Comparison of ENCODE assay signal across 8 mouse cellular contexts in genomic region chr19:53557267-53557936, GRCm38 (mm10). TPM values are rescaled to one million over a fixed set of nuclear protein-coding genes. Genes with fewer than 3 reads are reported as not detected.
DNase-seq lines count a peak whose midpoint lies in the region; ATAC-seq lines count a peak whose summit lies in the region.

No protein-coding gene starts in this region.

- H3K9ac ChIP-seq in embryonic facial prominence, embryonic 12.5 days, result no peak overlapping the region
- no peak overlapping the region for H3K9ac ChIP-seq in intestine, embryonic 14.5 days (ENCODE audit: low read length)

- no peak for ATAC-seq in embryonic facial prominence, embryonic 12.5 days (ENCODE audit: insufficient number of reproducible peaks, insufficient read depth, low FRiP score, low TSS enrichment)
- ATAC-seq in intestine, embryonic 14.5 days (replicated peaks; ENCODE audit: low FRiP score, low TSS enrichment, low read depth), result no peak
- peak; percentile 70 for ATAC-seq in megakaryocyte progenitor cell, adult 5-6 weeks (replicated peaks; ENCODE audit: poor library complexity)

- peaks cover 8% of the 10 kb centered on the region; the same call in 1 of the 2 replicates for H3K4me1 ChIP-seq in embryonic facial prominence, embryonic 12.5 days
- H3K4me1 ChIP-seq in intestine, embryonic 14.5 days (replicated peaks; ENCODE audit: control insufficient read depth, insufficient read depth, low read length), result peaks cover 6% of the 10 kb centered on the region

- no peaks in the 10 kb centered on the region for H3K36me3 ChIP-seq in embryonic facial prominence, embryonic 12.5 days
- no peaks in the 10 kb centered on the region for H3K36me3 ChIP-seq in intestine, embryonic 14.5 days (ENCODE audit: control insufficient read depth, insufficient read depth, low read length)

- 25% methylated on average over 20 of the region's 20 CpGs for WGBS in embryonic facial prominence, embryonic 12.5 days
- 22% methylated on average over 20 of the region's 20 CpGs for WGBS in intestine, embryonic 14.5 days

- peak overlapping the region; percentile 41 for H3K4me2 ChIP-seq in embryonic facial prominence, embryonic 12.5 days (replicated peaks)
- H3K4me2 ChIP-seq in intestine, embryonic 14.5 days (ENCODE audit: low read length), result peak overlapping the region; percentile 35

- H3K27me3 ChIP-seq in embryonic facial prominence, embryonic 12.5 days, result no peaks in the 10 kb centered on the region
- no peaks in the 10 kb centered on the region for H3K27me3 ChIP-seq in intestine, embryonic 14.5 days (replicated peaks; ENCODE audit: control insufficient read depth, insufficient read depth, low read length)

- H3K9me3 ChIP-seq in embryonic facial prominence, embryonic 12.5 days, result no peaks in the 10 kb centered on the region
- no peaks in the 10 kb centered on the region for H3K9me3 ChIP-seq in intestine, embryonic 14.5 days (ENCODE audit: control insufficient read depth, low read length)

- peak overlapping the region; percentile 17 for H3K4me3 ChIP-seq in embryonic facial prominence, embryonic 12.5 days
- H3K4me3 ChIP-seq in intestine, embryonic 14.5 days (ENCODE audit: low read depth, low read length), result no peak overlapping the region

- intact Hi-C loops in left cerebral cortex, postnatal 36 days (cut with DNase I), result no loop called here

- no peak overlapping the region for H3K27ac ChIP-seq in embryonic facial prominence, embryonic 12.5 days
- no peak overlapping the region for H3K27ac ChIP-seq in intestine, embryonic 14.5 days (ENCODE audit: low read depth)

- DNase-seq in gastrocnemius, postnatal 10 days, result peak; percentile 32
- DNase-seq in gastrocnemius, postnatal 25 days, result no peak
- no peak for DNase-seq in intestine, embryonic 14.5 days (ENCODE audit: low spot score)
- no peak for DNase-seq in testis, postnatal 14 days (ENCODE audit: low spot score)
- DNase-seq in left cerebral cortex, postnatal 36 days (ENCODE audit: low spot score in 2 of 2), result no peak
- DNase-seq in retina, postnatal 1 day, result no peak

RNA-seq across cellular contexts. Expression of gene Dusp5, which starts 28.5 kb away (rescaled TPM):
- total RNA-seq in gastrocnemius, postnatal 10 days (2021), result 1 to 10 TPM; 1.3 to 2.3 TPM
- 1 to 10 TPM; 1.7 to 1.8 TPM for total RNA-seq in gastrocnemius, postnatal 25 days (2021)
- 4.5 and 5.2 TPM in 2 replicates for polyA plus RNA-seq in embryonic facial prominence, embryonic 12.5 days (2016; fragmentation: Nextera tagmentation; extraction: Ambion mirVana)
- 5.8 and 7.3 TPM in 2 replicates for polyA plus RNA-seq in intestine, embryonic 14.5 days (2014; fragmentation: Nextera tagmentation; extraction: Ambion mirVana)
- total RNA-seq in megakaryocyte progenitor cell, adult 5-6 weeks (2015), result 6.8 and 7.1 TPM in 2 replicates
- 3.4 and 6.0 TPM in 2 replicates for total RNA-seq in megakaryocyte progenitor cell, adult 5-6 weeks (2017)
- total RNA-seq in left cerebral cortex, postnatal 36 days (2021), result 10 to 100 TPM in 1 of 2 experiments, 1 to 10 TPM in 1; 7.7 to 13.0 TPM

RNA-seq across cellular contexts. Expression of gene Nutf2-ps1, which starts 31.5 kb away (rescaled TPM):
- total RNA-seq in gastrocnemius, postnatal 10 days (2021), result 10 to 100 TPM; 83.4 to 96.6 TPM
- 10 to 100 TPM; 42.5 to 67.6 TPM for total RNA-seq in gastrocnemius, postnatal 25 days (2021)
- 399 and 424 TPM in 2 replicates for polyA plus RNA-seq in embryonic facial prominence, embryonic 12.5 days (2016; fragmentation: Nextera tagmentation; extraction: Ambion mirVana)
- polyA plus RNA-seq in intestine, embryonic 14.5 days (2014; fragmentation: Nextera tagmentation; extraction: Ambion mirVana), result 356 and 368 TPM in 2 replicates
- 60.9 and 62.8 TPM in 2 replicates for total RNA-seq in megakaryocyte progenitor cell, adult 5-6 weeks (2015)
- 141 and 174 TPM in 2 replicates for total RNA-seq in megakaryocyte progenitor cell, adult 5-6 weeks (2017)
- 10 to 100 TPM; 38.8 to 46.6 TPM for total RNA-seq in left cerebral cortex, postnatal 36 days (2021)

RNA-seq across cellular contexts. Expression of gene Smc3, which starts 42.8 kb away (rescaled TPM):
- 10 to 100 TPM; 22.5 to 27.4 TPM for total RNA-seq in gastrocnemius, postnatal 10 days (2021)
- 10 to 100 TPM; 13.9 to 16.0 TPM for total RNA-seq in gastrocnemius, postnatal 25 days (2021)
- polyA plus RNA-seq in embryonic facial prominence, embryonic 12.5 days (2016; fragmentation: Nextera tagmentation; extraction: Ambion mirVana), result 76.9 and 81.9 TPM in 2 replicates
- 65.6 and 75.1 TPM in 2 replicates for polyA plus RNA-seq in intestine, embryonic 14.5 days (2014; fragmentation: Nextera tagmentation; extraction: Ambion mirVana)
- total RNA-seq in megakaryocyte progenitor cell, adult 5-6 weeks (2015), result 131 and 140 TPM in 2 replicates
- 109 and 155 TPM in 2 replicates for total RNA-seq in megakaryocyte progenitor cell, adult 5-6 weeks (2017)
- total RNA-seq in left cerebral cortex, postnatal 36 days (2021), result 10 to 100 TPM; 32.5 to 40.1 TPM
